Comparison of ENCODE assay signal across 20 mouse cellular contexts in genomic region chr11:32128018-32128417, GRCm38 (mm10).
DNase-seq lines count a peak whose midpoint lies in the region; ATAC-seq and TF ChIP-seq lines count a peak whose summit lies in the region.
"Had no signal": no experiment of that assay in that cellular context is flagged by ENCODE, and none has a peak within 500 bp of the region (broad histone marks: within the 10 kb centered on the region; RNA-seq: fewer than 3 reads in every experiment).

No protein-coding gene starts in this region.

- TF ChIP-seq CTCF in olfactory bulb, adult 2 months (IDR thresholded peaks at IDR 0.05; ENCODE audit: insufficient read depth, low read depth, low read length), result no peak

- no peaks in the 10 kb centered on the region for H3K36me3 ChIP-seq in forebrain, embryonic 15.5 days
- H3K36me3 ChIP-seq in forebrain, embryonic 14.5 days (ENCODE audit: control insufficient read depth, insufficient read depth, low read length), result no peaks in the 10 kb centered on the region
- no peaks in the 10 kb centered on the region for H3K36me3 ChIP-seq in neural tube, embryonic 13.5 days
- no peaks in the 10 kb centered on the region for H3K36me3 ChIP-seq in midbrain, embryonic 13.5 days
- H3K36me3 ChIP-seq: heart, embryonic 10.5 days; limb, embryonic 15.5 days; lung, embryonic 15.5 days had no signal

- no peaks in the 10 kb centered on the region for H3K27me3 ChIP-seq in forebrain, embryonic 15.5 days
- no peaks in the 10 kb centered on the region for H3K27me3 ChIP-seq in forebrain, embryonic 14.5 days (replicated peaks; ENCODE audit: control insufficient read depth, insufficient read depth, low read length)
- H3K27me3 ChIP-seq in neural tube, embryonic 13.5 days, result no peaks in the 10 kb centered on the region
- H3K27me3 ChIP-seq in midbrain, embryonic 13.5 days, result no peaks in the 10 kb centered on the region
- H3K27me3 ChIP-seq: limb, embryonic 15.5 days; lung, embryonic 15.5 days had no signal

- H3K4me2 ChIP-seq in forebrain, embryonic 15.5 days (replicated peaks), result no peak overlapping the region
- no peak overlapping the region for H3K4me2 ChIP-seq in forebrain, embryonic 14.5 days (ENCODE audit: low read length)
- no peak overlapping the region for H3K4me2 ChIP-seq in neural tube, embryonic 13.5 days
- no peak overlapping the region for H3K4me2 ChIP-seq in midbrain, embryonic 13.5 days (replicated peaks)
- H3K4me2 ChIP-seq: limb, embryonic 15.5 days; lung, embryonic 15.5 days had no signal

- H3K4me1 ChIP-seq in forebrain, embryonic 15.5 days, result peaks cover 28% of the 10 kb centered on the region
- peaks cover 13% of the 10 kb centered on the region for H3K4me1 ChIP-seq in forebrain, embryonic 14.5 days (ENCODE audit: control insufficient read depth, insufficient read depth, low read length)
- peaks cover 21% of the 10 kb centered on the region; the same call in 1 of the 2 replicates for H3K4me1 ChIP-seq in neural tube, embryonic 13.5 days (replicated peaks)
- peaks cover 21% of the 10 kb centered on the region for H3K4me1 ChIP-seq in midbrain, embryonic 13.5 days (replicated peaks)
- H3K4me1 ChIP-seq in olfactory bulb, adult 2 months (ENCODE audit: control insufficient read depth, insufficient read depth, low read length), result peaks cover 31% of the 10 kb centered on the region
- H3K4me1 ChIP-seq: heart, embryonic 10.5 days; lung, embryonic 15.5 days had no signal

- no peak overlapping the region for H3K9ac ChIP-seq in forebrain, embryonic 15.5 days (replicated peaks)
- no peak overlapping the region for H3K9ac ChIP-seq in forebrain, embryonic 14.5 days (ENCODE audit: low read length)
- H3K9ac ChIP-seq in neural tube, embryonic 13.5 days, result no peak overlapping the region
- H3K9ac ChIP-seq in midbrain, embryonic 13.5 days (replicated peaks), result no peak overlapping the region
- H3K9ac ChIP-seq: limb, embryonic 15.5 days; liver, embryonic 14.5 days; lung, embryonic 15.5 days had no signal

- 81% methylated on average over 3 of the region's 3 CpGs for WGBS in forebrain, embryonic 15.5 days
- 73% methylated on average over 3 of the region's 3 CpGs for WGBS in forebrain, embryonic 14.5 days
- 77% methylated on average over 3 of the region's 3 CpGs for WGBS in neural tube, embryonic 13.5 days
- 86% methylated on average over 3 of the region's 3 CpGs for WGBS in midbrain, embryonic 13.5 days
- WGBS in olfactory bulb, adult 2 months, result 66% methylated on average over 3 of the region's 3 CpGs

- no peak for TF ChIP-seq POLR2A in olfactory bulb, adult 2 months (IDR thresholded peaks at IDR 0.05; ENCODE audit: insufficient read depth, low read depth, low read length)

- H3K27ac ChIP-seq in forebrain, embryonic 15.5 days (replicated peaks), result peak overlapping the region; percentile 60
- H3K27ac ChIP-seq in forebrain, embryonic 14.5 days (ENCODE audit: low read depth, low read length), result no peak overlapping the region
- H3K27ac ChIP-seq in neural tube, embryonic 13.5 days (replicated peaks), result 0 out of 2 replicates have a peak overlapping the region, but pooled peaks have one; percentile 33
- peak overlapping the region; percentile 47; the same call in 1 of the 2 replicates for H3K27ac ChIP-seq in midbrain, embryonic 13.5 days
- H3K27ac ChIP-seq in olfactory bulb, adult 2 months (ENCODE audit: insufficient read depth, low read depth, low read length), result peak overlapping the region; percentile 96
- H3K27ac ChIP-seq: heart, embryonic 10.5 days; limb, embryonic 15.5 days; liver, embryonic 14.5 days; lung, embryonic 15.5 days; stomach, postnatal 0 days had no signal

- no peaks in the 10 kb centered on the region for H3K9me3 ChIP-seq in forebrain, embryonic 15.5 days
- H3K9me3 ChIP-seq in forebrain, embryonic 14.5 days (replicated peaks; ENCODE audit: control insufficient read depth, low read length), result no peaks in the 10 kb centered on the region
- no peaks in the 10 kb centered on the region for H3K9me3 ChIP-seq in neural tube, embryonic 13.5 days
- H3K9me3 ChIP-seq in midbrain, embryonic 13.5 days, result no peaks in the 10 kb centered on the region
- H3K9me3 ChIP-seq: heart, embryonic 10.5 days; limb, embryonic 15.5 days; lung, embryonic 15.5 days had no signal

- H3K4me3 ChIP-seq in forebrain, embryonic 15.5 days, result no peak overlapping the region
- no peak overlapping the region for H3K4me3 ChIP-seq in forebrain, embryonic 14.5 days (ENCODE audit: low read depth, low read length)
- H3K4me3 ChIP-seq in neural tube, embryonic 13.5 days, result no peak overlapping the region
- no peak overlapping the region for H3K4me3 ChIP-seq in midbrain, embryonic 13.5 days (replicated peaks)
- H3K4me3 ChIP-seq in olfactory bulb, adult 2 months (ENCODE audit: insufficient read depth, low read depth, low read length), result no peak overlapping the region
- H3K4me3 ChIP-seq: heart, embryonic 10.5 days; limb, embryonic 15.5 days; lung, embryonic 15.5 days had no signal

- peak; percentile 30; the same call in 1 of the 2 replicates for ATAC-seq in forebrain, embryonic 15.5 days (replicated peaks)
- no peak for ATAC-seq in forebrain, embryonic 14.5 days
- ATAC-seq in neural tube, embryonic 13.5 days (ENCODE audit: low read depth), result peak; percentile 36; the same call in 1 of the 2 replicates
- peak; percentile 22; the same call in 1 of the 2 replicates for ATAC-seq in midbrain, embryonic 13.5 days
- ATAC-seq: intestine, embryonic 16.5 days had no signal

- no peak for DNase-seq in forebrain, embryonic 14.5 days (ENCODE audit: low spot score)
- no peak for DNase-seq in neural tube, embryonic 10.5 days (ENCODE audit: extremely low spot score, low spot score)
- DNase-seq in testis, postnatal 14 days (ENCODE audit: low spot score), result no peak
- no peak for DNase-seq in retina, embryonic 14.5 days (ENCODE audit: low spot score)
- DNase-seq: adrenal gland, postnatal 25 days; cerebellum, adult 8-10 months; heart, postnatal 4 days; kidney, postnatal 36 days; layer of hippocampus, adult 9-11 months; lung, postnatal 36 days had no signal
